Mouse (Mus musculus) neural tube, embryonic 11.5 days (tissue): ENCODE data around the gene Hap1. TPM values are rescaled to one million over a fixed set of nuclear protein-coding genes. Genes with fewer than 3 reads are reported as not detected.
"Not testable (repeated sequence)": the region's sequence is repeated elsewhere in the genome, so short reads cannot be mapped to it uniquely, and the experiment has no call there.

Experiments
- ATAC-seq: fragments of 200-750 bp; cut with Nextera tagmentation; 2 replicates; pipeline ENCODE4 v1.8.0; 2017; ENCODE audit warnings: moderate number of reproducible peaks, mild to moderate bottlenecking, moderate TSS enrichment, moderate library complexity; ENCODE audit not compliant: insufficient read depth, low FRiP score, low TSS enrichment
- DNase-seq: peaks from one replicate; pipeline ENCODE4 v3.0.0-alpha.2; 2015; ENCODE audit warnings: low spot score
- H3K27ac ChIP-seq: fragments of 300-500 bp; sonication (generic); 2 replicates; pipeline ENCODE4 v1.5.1; 2014; ENCODE audit warnings: low read depth, mild to moderate bottlenecking, low read length
- H3K27me3 ChIP-seq: fragments of 300-500 bp; sonication (generic); 2 replicates; pipeline ENCODE4 v1.6.1; 2014; ENCODE audit warnings: mild to moderate bottlenecking, low read length, mixed read lengths; ENCODE audit not compliant: control insufficient read depth, insufficient read depth
- H3K36me3 ChIP-seq: fragments of 300-500 bp; sonication (generic); 2 replicates; pipeline ENCODE4 v1.6.1; 2014; ENCODE audit warnings: mild to moderate bottlenecking, low read length, moderate library complexity, mixed read lengths; ENCODE audit not compliant: control insufficient read depth, insufficient read depth
- H3K4me1 ChIP-seq: fragments of 300-500 bp; sonication (generic); 2 replicates; pipeline ENCODE4 v1.6.1; 2014; ENCODE audit warnings: low read length, mixed read lengths; ENCODE audit not compliant: control insufficient read depth, insufficient read depth
- H3K4me2 ChIP-seq: fragments of 300-500 bp; sonication (generic); 2 replicates; pipeline ENCODE4 v1.6.1; 2014; ENCODE audit warnings: low read depth, mild to moderate bottlenecking, moderate library complexity
- H3K4me3 ChIP-seq: fragments of 300-500 bp; sonication (generic); 2 replicates; pipeline ENCODE4 v1.5.1; 2014; ENCODE audit warnings: low read depth, low read length
- H3K9ac ChIP-seq: fragments of 300-500 bp; sonication (generic); 2 replicates; pipeline ENCODE4 v1.6.1; 2014; ENCODE audit warnings: mild to moderate bottlenecking, low read length
- H3K9me3 ChIP-seq: fragments of 300-500 bp; sonication (generic); 2 replicates; pipeline ENCODE4 v1.6.1; 2016; ENCODE audit warnings: low read length; ENCODE audit not compliant: control insufficient read depth
- WGBS: fragments of 180-500 bp; shearing (Covaris S2); extraction: QIAGEN DNeasy Blood & Tissue Kit; methylation state at CpG from one replicate; pipeline ENCODE4 v1.1.7; 2014; 5-methylcytosine and 5-hydroxymethylcytosine counted together
- polyA plus RNA-seq: library from polyadenylated mRNA; unstranded; fragments of >200 nt; fragmentation: Nextera tagmentation; extraction: Ambion mirVana; gene quantifications from 2 replicates; pipeline ENCODE4 v1.2.1, GENCODE M21; 2014

Hap1 gene
- polyA plus RNA-seq, 1 experiment from 2014 or later, result 10.6 TPM

- DNase-seq, result no peak
- Histone ChIP-seq H3K27ac (no peak overlapping the region), H3K9me3 (no peaks in the 10 kb centered on the region), H3K9ac (no peak overlapping the region), H3K4me3 (no peak overlapping the region), H3K4me2 (no peak overlapping the region), H3K27me3 (no peaks in the 10 kb centered on the region), H3K4me1 (no peaks in the 10 kb centered on the region), H3K36me3 (no peaks in the 10 kb centered on the region; the same call in none of the 2 replicates)
- 68% methylated on average over 11 of the region's 11 CpGs for WGBS
- ATAC-seq, result no peak
Observed at GRCm38 (mm10) chr11:100327316-100327715, 28.6 kb downstream of the Hap1 start.

GRCm38 (mm10) chr11:100325062-100325629 lies 30.8 kb downstream of the Hap1 start:
- Histone ChIP-seq H3K4me1 (no peaks in the 10 kb centered on the region; the same call in 1 of the 2 replicates), H3K9me3 (no peaks in the 10 kb centered on the region), H3K4me3 (no peak overlapping the region), H3K9ac (no peak overlapping the region), H3K27me3 (no peaks in the 10 kb centered on the region), H3K36me3 (peaks cover 6% of the 10 kb centered on the region), H3K27ac (no peak overlapping the region), H3K4me2 (no peak overlapping the region)
- ATAC-seq (no peak), DNase-seq (no peak)
- 78% methylated on average over 11 of the region's 11 CpGs for WGBS

- Histone ChIP-seq H3K4me3 (no peak overlapping the region), H3K9ac (no peak overlapping the region), H3K4me2 (no peak overlapping the region), H3K27me3 (no peaks in the 10 kb centered on the region), H3K9me3 (no peaks in the 10 kb centered on the region), H3K27ac (no peak overlapping the region), H3K36me3 (peaks cover 6% of the 10 kb centered on the region), H3K4me1 (no peaks in the 10 kb centered on the region; the same call in 1 of the 2 replicates)
- WGBS, result 16% methylated on average over 3 of the region's 3 CpGs
- ATAC-seq (no peak), DNase-seq (peak; percentile 71)
Observed at GRCm38 (mm10) chr11:100323578-100323977, 32.4 kb downstream of the Hap1 start.

- Histone ChIP-seq H3K9me3 (no peaks in the 10 kb centered on the region), H3K4me3 (no peak overlapping the region), H3K4me2 (no peak overlapping the region), H3K9ac (no peak overlapping the region), H3K4me1 (no peaks in the 10 kb centered on the region; the same call in 1 of the 2 replicates), H3K27me3 (no peaks in the 10 kb centered on the region), H3K36me3 (peaks cover 6% of the 10 kb centered on the region), H3K27ac (no peak overlapping the region)
- ATAC-seq (no peak), DNase-seq (no peak)
- 72% methylated on average over 3 of the region's 3 CpGs for WGBS
Observed at GRCm38 (mm10) chr11:100322591-100323258, 33.2 kb downstream of the Hap1 start.

- not testable (repeated sequence) for DNase-seq, ATAC-seq, H3K27me3 ChIP-seq, H3K27ac ChIP-seq, H3K9me3 ChIP-seq, H3K4me1 ChIP-seq, H3K4me3 ChIP-seq, H3K9ac ChIP-seq, H3K36me3 ChIP-seq
- H3K4me2 ChIP-seq, result peak overlapping the region; percentile 78; the same call in 1 of the 2 replicates
- WGBS, result 81% methylated on average over 7 of the region's 7 CpGs
Observed at GRCm38 (mm10) chr11:100321479-100322305, 34.2 kb downstream of the Hap1 start.

- peak overlapping the region; percentile 89 for H3K9ac ChIP-seq
- H3K27ac ChIP-seq, result peak overlapping the region; percentile 96; the same call in 1 of the 2 replicates
- DNase-seq, H3K4me1 ChIP-seq, H3K9me3 ChIP-seq, H3K27me3 ChIP-seq, ATAC-seq, H3K36me3 ChIP-seq: not testable (repeated sequence)
- WGBS, result 22% methylated on average over 11 of the region's 11 CpGs
- peak overlapping the region; percentile 78 for H3K4me2 ChIP-seq
- peak overlapping the region; percentile 82 for H3K4me3 ChIP-seq
Observed at GRCm38 (mm10) chr11:100320701-100321410, 35.1 kb downstream of the Hap1 start.

- no peaks in the 10 kb centered on the region for H3K27me3 ChIP-seq
- peak overlapping the region; percentile 89 for H3K9ac ChIP-seq
- under 1% methylated on average over 40 of the region's 40 CpGs for WGBS
- H3K27ac ChIP-seq, result peak overlapping the region; percentile 96
- DNase-seq (peak; percentile 98), ATAC-seq (peak; percentile 81)
- H3K9me3 ChIP-seq, result no peaks in the 10 kb centered on the region
- H3K4me2 ChIP-seq, result peak overlapping the region; percentile 78
- H3K4me1 ChIP-seq, result no peaks in the 10 kb centered on the region; the same call in 1 of the 2 replicates
- peaks cover 6% of the 10 kb centered on the region for H3K36me3 ChIP-seq
- H3K4me3 ChIP-seq, result peak overlapping the region; percentile 82
Observed at GRCm38 (mm10) chr11:100320172-100320630, 35.7 kb downstream of the Hap1 start.

GRCm38 (mm10) chr11:100319492-100320171 lies 36.3 kb downstream of the Hap1 start, which contains the start of gene Eif1:
Gene Eif1 (plus strand): TSS chr11:100319885.
- no peaks in the 10 kb centered on the region for H3K9me3 ChIP-seq
- peak within 1 kb of the TSS; percentile 82 for H3K4me3 ChIP-seq
- no peaks in the 10 kb centered on the region; the same call in 1 of the 2 replicates for H3K4me1 ChIP-seq
- H3K4me2 ChIP-seq, result peak within 1 kb of the TSS; percentile 78
- peak within 1 kb of the TSS; percentile 96 for H3K27ac ChIP-seq
- under 1% methylated on average over 45 of the region's 58 CpGs for WGBS
- no peaks in the 10 kb centered on the region for H3K27me3 ChIP-seq
- peaks cover 6% of the 10 kb centered on the region for H3K36me3 ChIP-seq
- peak; percentile 89 for ATAC-seq
- DNase-seq, result peak; percentile 100
- H3K9ac ChIP-seq, result peak within 1 kb of the TSS; percentile 89
